Mouse (Mus musculus) intestine, embryonic 16.5 days (tissue): ENCODE data around the gene Bcar1. TPM values are rescaled to one million over a fixed set of nuclear protein-coding genes. Genes with fewer than 3 reads are reported as not detected.

Source experiments
- ATAC-seq: fragments of 200-750 bp; cut with Nextera tagmentation; 2 replicates; pipeline ENCODE4 v1.8.0; 2017; ENCODE audit warnings: moderate TSS enrichment, moderate library complexity
- H3K27ac ChIP-seq: fragments of 300-500 bp; sonication (generic); 2 replicates; pipeline ENCODE4 v1.5.1; 2014; ENCODE audit warnings: mild to moderate bottlenecking, low read length
- H3K27me3 ChIP-seq: fragments of 300-500 bp; sonication (generic); replicated peaks from 2 replicates; pipeline ENCODE4 v1.6.1; 2014; ENCODE audit warnings: low read length, control low read depth, mixed read lengths; ENCODE audit not compliant: control insufficient read depth, insufficient read depth
- H3K36me3 ChIP-seq: fragments of 300-500 bp; sonication (generic); 2 replicates; pipeline ENCODE4 v1.6.1; 2014; ENCODE audit warnings: low read length, control low read depth; ENCODE audit not compliant: control insufficient read depth, insufficient read depth
- H3K4me1 ChIP-seq: fragments of 300-500 bp; sonication (generic); 2 replicates; pipeline ENCODE4 v1.6.1; 2014; ENCODE audit warnings: low read length, control low read depth, mixed read lengths; ENCODE audit not compliant: control insufficient read depth, insufficient read depth
- H3K4me2 ChIP-seq: fragments of 300-500 bp; sonication (generic); 2 replicates; pipeline ENCODE4 v1.6.1; 2014; ENCODE audit warnings: low read depth, low read length, control low read depth
- H3K4me3 ChIP-seq: fragments of 300-500 bp; sonication (generic); 2 replicates; pipeline ENCODE4 v1.5.1; 2014; ENCODE audit warnings: mild to moderate bottlenecking, low read length
- H3K9ac ChIP-seq: fragments of 300-500 bp; sonication (generic); 2 replicates; pipeline ENCODE4 v1.6.1; 2014; ENCODE audit warnings: low read depth, low read length
- H3K9me3 ChIP-seq: fragments of 300-500 bp; sonication (generic); 2 replicates; pipeline ENCODE4 v1.6.1; 2016; ENCODE audit warnings: low read length, control low read depth; ENCODE audit not compliant: control insufficient read depth
- WGBS: fragments of 180-500 bp; shearing (Covaris S2); extraction: QIAGEN DNeasy Blood & Tissue Kit; methylation state at CpG from one replicate; pipeline ENCODE4 v1.1.7; 2014; 5-methylcytosine and 5-hydroxymethylcytosine counted together
- polyA plus RNA-seq: library from polyadenylated mRNA; unstranded; fragments of >200 nt; fragmentation: Nextera tagmentation; extraction: Ambion mirVana; gene quantifications from 2 replicates; pipeline ENCODE4 v1.2.1, GENCODE M21; 2015

Gene Bcar1
- polyA plus RNA-seq, 1 experiment from 2014 or later = 44.6 TPM

DNA sequence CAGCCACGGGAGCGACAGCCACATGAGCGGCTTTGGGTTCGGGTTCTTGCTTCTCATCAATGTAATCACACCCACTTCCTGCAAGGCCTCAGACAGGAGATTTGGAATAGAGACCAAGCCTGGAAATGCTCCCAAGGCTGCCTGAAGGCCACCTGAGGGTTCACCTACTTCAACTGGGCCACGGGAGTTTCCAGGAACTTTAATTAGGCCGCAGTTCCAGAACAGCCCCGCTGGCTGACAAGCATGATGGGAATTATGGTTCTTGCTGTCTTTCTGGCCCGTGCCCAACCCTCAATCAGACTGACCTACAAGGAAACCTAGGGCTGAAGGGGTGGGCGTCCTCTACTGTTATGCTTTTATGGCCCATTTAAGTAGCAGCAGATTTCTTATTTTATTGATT is 28.5 kb upstream of the Bcar1 start:
- 82% methylated on average over 9 of the region's 9 CpGs for WGBS
- Histone ChIP-seq H3K27me3 (no peaks in the 10 kb centered on the region), H3K27ac (no peak overlapping the region), H3K9me3 (no peaks in the 10 kb centered on the region), H3K4me2 (no peak overlapping the region), H3K4me3 (no peak overlapping the region), H3K36me3 (peaks cover 15% of the 10 kb centered on the region; the same call in 1 of the 2 replicates), H3K9ac (no peak overlapping the region), H3K4me1 (peaks cover 10% of the 10 kb centered on the region)
- no peak for ATAC-seq

GRCm38 (mm10) chr8:111771625-111772020 is 28.0 kb upstream of the Bcar1 start:
- no peaks in the 10 kb centered on the region for H3K9me3 ChIP-seq
- peaks cover 10% of the 10 kb centered on the region for H3K4me1 ChIP-seq
- no peak overlapping the region for H3K9ac ChIP-seq
- H3K27ac ChIP-seq = no peak overlapping the region
- no peak overlapping the region for H3K4me3 ChIP-seq
- peaks cover 15% of the 10 kb centered on the region; the same call in 1 of the 2 replicates for H3K36me3 ChIP-seq
- no peak overlapping the region for H3K4me2 ChIP-seq
- no peak for ATAC-seq
- no peaks in the 10 kb centered on the region for H3K27me3 ChIP-seq
- 91% methylated on average over 6 of the region's 6 CpGs for WGBS

- no peak for ATAC-seq
- H3K4me2 ChIP-seq = no peak overlapping the region
- no peak overlapping the region for H3K27ac ChIP-seq
- no peaks in the 10 kb centered on the region for H3K9me3 ChIP-seq
- H3K4me1 ChIP-seq = peaks cover 10% of the 10 kb centered on the region
- 70% methylated on average over 5 of the region's 5 CpGs for WGBS
- H3K4me3 ChIP-seq = no peak overlapping the region
- no peak overlapping the region for H3K9ac ChIP-seq
- peaks cover 15% of the 10 kb centered on the region; the same call in 1 of the 2 replicates for H3K36me3 ChIP-seq
- H3K27me3 ChIP-seq = no peaks in the 10 kb centered on the region
Measured at GRCm38 (mm10) chr8:111770958-111771624, 27.5 kb upstream of the Bcar1 start.

GRCm38 (mm10) chr8:111769764-111770428 is 26.3 kb upstream of the Bcar1 start:
- Histone ChIP-seq H3K4me1 (peaks cover 10% of the 10 kb centered on the region), H3K9me3 (no peaks in the 10 kb centered on the region), H3K36me3 (peaks cover 18% of the 10 kb centered on the region; the same call in 1 of the 2 replicates), H3K27me3 (no peaks in the 10 kb centered on the region), H3K4me3 (no peak overlapping the region), H3K4me2 (no peak overlapping the region), H3K9ac (peak overlapping the region; percentile 44; the same call in 1 of the 2 replicates), H3K27ac (no peak overlapping the region)
- ATAC-seq = peak; percentile 43
- 57% methylated on average over 12 of the region's 12 CpGs for WGBS

GRCm38 (mm10) chr8:111769296-111769695 is 25.7 kb upstream of the Bcar1 start:
- H3K27me3 ChIP-seq = no peaks in the 10 kb centered on the region
- H3K9ac ChIP-seq = 0 out of 2 replicates have a peak overlapping the region, but pooled peaks have one; percentile 44
- WGBS = 60% methylated on average over 15 of the region's 15 CpGs
- no peak overlapping the region for H3K4me3 ChIP-seq
- H3K36me3 ChIP-seq = peaks cover 13% of the 10 kb centered on the region; the same call in 1 of the 2 replicates
- H3K9me3 ChIP-seq = no peaks in the 10 kb centered on the region
- ATAC-seq = 0 out of 2 replicates have a peak, but pooled peaks have one; percentile 35
- no peak overlapping the region for H3K27ac ChIP-seq
- H3K4me2 ChIP-seq = no peak overlapping the region
- peaks cover 10% of the 10 kb centered on the region for H3K4me1 ChIP-seq

DNA sequence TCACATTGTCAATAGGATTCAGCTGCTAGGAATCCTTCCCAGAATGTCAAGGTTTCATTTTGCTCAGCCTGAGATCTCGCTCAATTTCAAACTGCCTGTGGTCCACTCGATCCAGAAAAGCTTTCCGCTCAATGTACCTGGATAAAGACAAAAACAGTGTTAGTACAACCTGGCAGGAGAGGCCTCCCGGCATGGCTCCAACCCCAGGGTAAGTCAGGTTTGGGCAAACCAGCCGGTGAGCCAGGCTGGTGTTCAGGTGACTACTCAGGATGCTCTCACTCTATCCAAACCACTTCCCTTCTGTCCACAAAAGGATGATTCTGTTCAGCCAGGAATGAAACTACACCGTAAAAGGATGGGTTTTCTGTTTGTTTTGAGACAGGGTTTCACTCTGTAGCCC is 25.0 kb upstream of the Bcar1 start:
- H3K9ac ChIP-seq = no peak overlapping the region
- no peaks in the 10 kb centered on the region for H3K27me3 ChIP-seq
- no peak for ATAC-seq
- 89% methylated on average over 6 of the region's 6 CpGs for WGBS
- peaks cover 10% of the 10 kb centered on the region for H3K4me1 ChIP-seq
- H3K4me3 ChIP-seq = no peak overlapping the region
- H3K36me3 ChIP-seq = peaks cover 13% of the 10 kb centered on the region; the same call in 1 of the 2 replicates
- no peak overlapping the region for H3K4me2 ChIP-seq
- no peak overlapping the region for H3K27ac ChIP-seq
- no peaks in the 10 kb centered on the region for H3K9me3 ChIP-seq

- Histone ChIP-seq H3K36me3 (peaks cover 9% of the 10 kb centered on the region; the same call in 1 of the 2 replicates), H3K4me1 (peaks cover 6% of the 10 kb centered on the region; the same call in 1 of the 2 replicates), H3K9ac (no peak overlapping the region), H3K9me3 (no peaks in the 10 kb centered on the region), H3K27ac (no peak overlapping the region), H3K27me3 (no peaks in the 10 kb centered on the region), H3K4me2 (no peak overlapping the region), H3K4me3 (no peak overlapping the region)
- ATAC-seq = no peak
- 86% methylated on average over 4 of the region's 4 CpGs for WGBS
Measured at GRCm38 (mm10) chr8:111765616-111766015, 22.0 kb upstream of the Bcar1 start.

DNA sequence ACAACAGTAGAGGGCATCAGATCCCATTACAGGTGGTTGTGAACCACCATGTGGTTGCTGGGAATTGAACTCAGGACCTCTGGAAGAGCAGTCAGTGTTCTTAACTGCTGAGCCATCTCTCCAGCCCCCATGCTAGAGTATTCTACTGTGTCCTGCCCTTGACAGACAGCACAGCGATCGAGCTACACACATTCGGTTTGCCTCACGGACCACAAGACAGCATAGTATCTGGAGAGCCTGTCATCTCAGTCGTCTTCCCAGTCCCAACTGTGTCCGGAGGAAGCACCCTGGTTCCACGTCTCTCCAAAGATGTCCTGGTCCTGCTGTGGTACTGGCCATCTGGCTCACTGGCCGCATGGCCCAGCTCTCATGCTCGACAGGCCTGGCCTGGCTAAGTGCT is 21.5 kb upstream of the Bcar1 start:
- 93% methylated on average over 9 of the region's 9 CpGs for WGBS
- Histone ChIP-seq H3K4me2 (no peak overlapping the region), H3K27me3 (no peaks in the 10 kb centered on the region), H3K36me3 (peaks cover 9% of the 10 kb centered on the region; the same call in 1 of the 2 replicates), H3K4me3 (no peak overlapping the region), H3K9me3 (no peaks in the 10 kb centered on the region), H3K9ac (no peak overlapping the region), H3K4me1 (peaks cover 6% of the 10 kb centered on the region; the same call in 1 of the 2 replicates), H3K27ac (no peak overlapping the region)
- no peak for ATAC-seq

DNA sequence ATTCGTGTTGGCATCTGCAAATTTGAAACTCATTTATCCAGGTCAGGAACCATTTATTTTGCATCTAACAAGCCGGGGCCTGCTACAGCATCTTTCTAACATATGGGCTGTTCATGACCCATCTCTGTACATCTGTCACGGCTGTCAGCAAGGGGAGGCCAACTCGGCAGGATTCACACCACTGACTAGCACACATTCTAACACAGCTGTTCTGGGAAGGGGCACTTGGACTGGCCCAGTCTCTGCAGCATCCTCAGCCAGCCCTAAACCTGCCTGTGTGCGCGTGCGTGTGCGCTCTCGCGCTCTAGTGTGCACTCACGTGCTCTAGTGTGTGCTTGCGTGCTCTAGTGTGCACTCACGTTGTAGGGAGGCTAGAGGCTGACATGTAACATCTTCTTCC is 17.1 kb upstream of the Bcar1 start:
- 83% methylated on average over 13 of the region's 13 CpGs for WGBS
- Histone ChIP-seq H3K27ac (no peak overlapping the region), H3K9me3 (no peaks in the 10 kb centered on the region), H3K36me3 (peaks cover 4% of the 10 kb centered on the region; the same call in 1 of the 2 replicates), H3K4me2 (no peak overlapping the region), H3K4me3 (no peak overlapping the region), H3K9ac (no peak overlapping the region), H3K27me3 (no peaks in the 10 kb centered on the region), H3K4me1 (no peaks in the 10 kb centered on the region)
- ATAC-seq = no peak
